Mouse (Mus musculus) MEL (cell line): ENCODE data around the gene Wfdc2. TPM values are rescaled to one million over a fixed set of nuclear protein-coding genes. Genes with fewer than 3 reads are reported as not detected.
A peak's percentile ranks its signal among the peaks of the same experiment; 100 is the strongest.

Source experiments
- DNase-seq: peaks from one replicate; pipeline ENCODE4 v3.0.0; 2011; ENCODE audit warnings: low read depth, low spot score
- H3K27ac ChIP-seq: 2 replicates; pipeline ENCODE4 v1.5.1; 2012; ENCODE audit warnings: low read depth, mild to moderate bottlenecking, control low read depth, low read length, moderate library complexity; ENCODE audit not compliant: control insufficient read depth
- H3K27me3 ChIP-seq, 2 experiments: fragments of 150-350 bp in 1 of 2; sonication (generic) in 1 of 2; 2 replicates each; pipeline ENCODE4 v1.6.1; 2012; ENCODE audit warnings: low read length in 2 of 2, mild to moderate bottlenecking in 2 of 2, improper control_type of control experiment in 1 of 2, moderate library complexity in 1 of 2; ENCODE audit not compliant: insufficient read depth in 2 of 2, control insufficient read depth in 1 of 2
- H3K36me3 ChIP-seq, 2 experiments: 2 replicates each; pipeline ENCODE4 v1.6.1; 2012 to 2014; ENCODE audit warnings: low read length in 2 of 2, improper control_type of control experiment in 1 of 2, inconsistent platforms in 1 of 2, mild to moderate bottlenecking in 1 of 2; ENCODE audit not compliant: insufficient read depth in 2 of 2, control insufficient read depth in 1 of 2
- H3K4me1 ChIP-seq, 2 experiments: fragments of 150-350 bp in 1 of 2; sonication (generic) in 1 of 2; 2 replicates each; pipeline ENCODE4 v1.6.1; 2012; ENCODE audit warnings: low read length in 2 of 2, improper control_type of control experiment in 1 of 2, mild to moderate bottlenecking in 1 of 2; ENCODE audit not compliant: insufficient read depth in 2 of 2, control insufficient read depth in 1 of 2
- H3K4me3 ChIP-seq, 2 experiments: fragments of 150-350 bp in 1 of 2; sonication (generic) in 1 of 2; 2 replicates each; pipeline ENCODE4 v1.5.1; 2012; ENCODE audit warnings: low read depth in 2 of 2, low read length in 2 of 2, mild to moderate bottlenecking in 2 of 2, moderate library complexity in 2 of 2, control low read depth in 1 of 2, improper control_type of control experiment in 1 of 2; ENCODE audit not compliant: control insufficient read depth in 1 of 2, insufficient read depth in 1 of 2
- H3K79me2 ChIP-seq: 2 replicates; pipeline ENCODE4 v1.6.1; 2012; ENCODE audit warnings: mild to moderate bottlenecking, low read length, moderate library complexity; ENCODE audit not compliant: control insufficient read depth, poor library complexity, insufficient read depth
- H3K9ac ChIP-seq: 2 replicates; pipeline ENCODE4 v1.6.1; 2012; ENCODE audit warnings: low read depth, mild to moderate bottlenecking, control low read depth, low read length, moderate library complexity; ENCODE audit not compliant: control insufficient read depth, poor library complexity, severe bottlenecking
- H3K9me3 ChIP-seq: fragments of 150-350 bp; sonication (generic); replicated peaks from 2 replicates; pipeline ENCODE4 v1.6.1; 2012; ENCODE audit warnings: mild to moderate bottlenecking, low read length, improper control_type of control experiment, moderate library complexity; ENCODE audit not compliant: insufficient read depth
- CHD1 ChIP-seq: IDR thresholded peaks from 2 replicates; pipeline ENCODE4 v1.6.1; 2012; ENCODE audit warnings: low read depth, mild to moderate bottlenecking, inconsistent platforms, low read length, improper control_type of control experiment
- CHD2 ChIP-seq: IDR thresholded peaks from 2 replicates; pipeline ENCODE4 v1.6.1; 2011; ENCODE audit warnings: low read length, improper control_type of control experiment
- CTCF ChIP-seq, 3 experiments: IDR thresholded peaks in 2 of 3; conservative IDR thresholded peaks in 1 of 3; 2 replicates each; pipeline ENCODE4 v1.5.1; 2011 to 2012; ENCODE audit warnings: low read length in 3 of 3, low read depth in 2 of 3, mild to moderate bottlenecking in 2 of 3, improper control_type of control experiment in 1 of 3, inconsistent platforms in 1 of 3, mixed read lengths in 1 of 3, moderate library complexity in 1 of 3; ENCODE audit not compliant: control insufficient read depth in 1 of 3, insufficient read depth in 1 of 3, poor library complexity in 1 of 3, severe bottlenecking in 1 of 3
- E2F4 ChIP-seq: IDR thresholded peaks from 2 replicates; pipeline ENCODE4 v1.6.1; 2011; ENCODE audit warnings: low read depth, low read length, improper control_type of control experiment, borderline replicate concordance
- GABPA ChIP-seq: IDR thresholded peaks from 2 replicates; pipeline ENCODE4 v1.6.1; 2012; ENCODE audit warnings: low read depth, mild to moderate bottlenecking, inconsistent platforms, low read length, improper control_type of control experiment, moderate library complexity
- GATA1 ChIP-seq: IDR thresholded peaks from 2 replicates; pipeline ENCODE4 v1.6.1; 2011; ENCODE audit warnings: low read depth, low read length, improper control_type of control experiment
- HCFC1 ChIP-seq: IDR thresholded peaks from 2 replicates; pipeline ENCODE4 v1.6.1; 2012; ENCODE audit warnings: low read depth, mild to moderate bottlenecking, inconsistent platforms, low read length, improper control_type of control experiment, moderate library complexity
- MAZ ChIP-seq: IDR thresholded peaks from 2 replicates; pipeline ENCODE4 v1.6.1; 2012; ENCODE audit warnings: low read depth, mild to moderate bottlenecking, inconsistent platforms, low read length, improper control_type of control experiment
- MXI1 ChIP-seq: IDR thresholded peaks from 2 replicates; pipeline ENCODE4 v1.6.1; 2011; ENCODE audit warnings: mild to moderate bottlenecking, low read depth, low read length, improper control_type of control experiment
- MYC ChIP-seq: IDR thresholded peaks from 2 replicates; pipeline ENCODE4 v1.6.1; 2011; ENCODE audit warnings: low read depth, mild to moderate bottlenecking, low read length, improper control_type of control experiment, moderate library complexity
- NELFE ChIP-seq: IDR thresholded peaks from 2 replicates; pipeline ENCODE4 v1.6.1; 2011; ENCODE audit warnings: low read depth, low read length, improper control_type of control experiment
- POLR2A ChIP-seq, 2 experiments: IDR thresholded peaks; 2 replicates each; pipeline ENCODE4 v1.6.1; 2011 to 2012; ENCODE audit warnings: low read length in 2 of 2, mild to moderate bottlenecking in 2 of 2, control low read depth in 1 of 2, improper control_type of control experiment in 1 of 2, low read depth in 1 of 2, moderate library complexity in 1 of 2; ENCODE audit not compliant: control insufficient read depth in 1 of 2, insufficient read depth in 1 of 2, poor library complexity in 1 of 2
- POLR2AphosphoS5 ChIP-seq: IDR thresholded peaks from 2 replicates; pipeline ENCODE4 v1.6.1; 2012; ENCODE audit warnings: low read depth, borderline replicate concordance, mild to moderate bottlenecking, inconsistent platforms, low read length, moderate library complexity, mixed read lengths
- RAD21 ChIP-seq: IDR thresholded peaks from 2 replicates; pipeline ENCODE4 v1.6.1; 2011; ENCODE audit warnings: mild to moderate bottlenecking, low read depth, low read length, improper control_type of control experiment
- SMC3 ChIP-seq: IDR thresholded peaks from 2 replicates; pipeline ENCODE4 v1.6.1; 2011; ENCODE audit warnings: low read depth, low read length, improper control_type of control experiment
- TAL1 ChIP-seq: IDR thresholded peaks from 2 replicates; pipeline ENCODE4 v1.6.1; 2012; ENCODE audit warnings: mild to moderate bottlenecking, inconsistent platforms, low read length, moderate library complexity, mixed read lengths
- TBP ChIP-seq: IDR thresholded peaks from 2 replicates; pipeline ENCODE4 v1.8.0; 2011; ENCODE audit warnings: low read depth, low read length, improper control_type of control experiment
- UBTF ChIP-seq: IDR thresholded peaks from 2 replicates; pipeline ENCODE4 v1.6.1; 2012; ENCODE audit warnings: low read depth, mild to moderate bottlenecking, inconsistent platforms, low read length, improper control_type of control experiment, moderate library complexity, borderline replicate concordance; ENCODE audit not compliant: insufficient read depth
- ZC3H11A ChIP-seq: IDR thresholded peaks from 2 replicates; pipeline ENCODE4 v1.6.1; 2012; ENCODE audit warnings: low read depth, mild to moderate bottlenecking, inconsistent platforms, low read length, improper control_type of control experiment
- ZMIZ1 ChIP-seq: IDR thresholded peaks from 2 replicates; pipeline ENCODE4 v1.6.1; 2012; ENCODE audit warnings: low read depth, mild to moderate bottlenecking, inconsistent platforms, low read length, improper control_type of control experiment, moderate library complexity
- ZNF384 ChIP-seq: IDR thresholded peaks from 2 replicates; pipeline ENCODE4 v1.6.1; 2012; ENCODE audit warnings: low read depth, mild to moderate bottlenecking, inconsistent platforms, low read length, improper control_type of control experiment
- polyA plus RNA-seq, 2 experiments: library from polyadenylated mRNA; stranded (reverse) in 1 of 2; unstranded in 1 of 2; fragments of >175 nt in 1 of 2; fragments of >200 nt in 1 of 2; gene quantifications; 2 replicates each; pipeline versions ENCODE4 v1.2.1 to v1.2.4; 2012; ENCODE audit warnings: low replicate concordance in 2 of 2, low read depth in 1 of 2; ENCODE audit not compliant: insufficient read length in 2 of 2, insufficient read depth in 1 of 2, missing spikeins in 1 of 2
- total RNA-seq: library from RNA; depleted of rRNA; stranded (reverse); fragments of 300-350 nt; gene quantifications from 2 replicates; pipeline ENCODE4 v1.2.3, GENCODE M21; 2012

Wfdc2 gene
- total and polyA plus RNA-seq, 3 experiments: not detected

- Histone ChIP-seq H3K79me2 (no peaks in the 10 kb centered on the region; the same call in 1 of the 2 replicates), H3K9ac (no peak within 1 kb of the TSS), H3K36me3 (no peaks in the 10 kb centered on the region), H3K9me3 (no peaks in the 10 kb centered on the region), H3K4me3 (no peak within 1 kb of the TSS), H3K27ac (no peak within 1 kb of the TSS), H3K27me3 (peaks cover 0 to 3% of the 10 kb centered on the region in 2 experiments), H3K4me1 (no peaks in the 10 kb centered on the region)
- no peak for DNase-seq
- no peak for TF ChIP-seq MAZ
- TF ChIP-seq CTCF (IDR thresholded peaks at IDR 0.05 in 2 of 3, conservative IDR thresholded peaks at IDR 0.05 in 1 of 3; ENCODE audit: control insufficient read depth in 1 of 3, insufficient read depth in 1 of 3, low read depth in 2 of 3, low read length in 3 of 3, poor library complexity in 1 of 3, severe bottlenecking in 1 of 3): no peak
- TF ChIP-seq POLR2AphosphoS5: no peak
- no peak for TF ChIP-seq GATA1
- no peak for TF ChIP-seq E2F4
- TF ChIP-seq RAD21: no peak
- no peak for TF ChIP-seq MXI1
- TF ChIP-seq ZMIZ1: no peak
- TF ChIP-seq POLR2A (IDR thresholded peaks at IDR 0.05; ENCODE audit: control insufficient read depth in 1 of 2, insufficient read depth in 1 of 2, low read depth in 1 of 2, low read length in 2 of 2, poor library complexity in 1 of 2): no peak
- no peak for TF ChIP-seq UBTF
- TF ChIP-seq CHD1: no peak
- no peak for TF ChIP-seq MYC
- TF ChIP-seq GABPA: no peak
- TF ChIP-seq ZNF384: no peak
- no peak for TF ChIP-seq TAL1
- TF ChIP-seq HCFC1: no peak
These were observed 31.3 kb downstream of the Wfdc2 start, which contains the start of gene Eppin for GRCm38 (mm10) chr2:164593494-164593893. TSS of gene Eppin (minus strand) at chr2:164593594.

GRCm38 (mm10) chr2:164600179-164600578 is 38.0 kb downstream of the Wfdc2 start:
- H3K79me2 ChIP-seq: no peaks in the 10 kb centered on the region
- no peak overlapping the region for H3K4me3 ChIP-seq
- DNase-seq: peak; percentile 10

More at GRCm38 (mm10) chr2:164600179-164600578, 38.0 kb downstream of the Wfdc2 start:
- H3K9ac ChIP-seq: no peak overlapping the region
- no peaks in the 10 kb centered on the region for H3K36me3 ChIP-seq
- H3K27ac ChIP-seq: no peak overlapping the region
- H3K27me3 ChIP-seq: peaks cover 0 to 4% of the 10 kb centered on the region in 2 experiments; a peak in 2 of 4 replicates
- H3K4me1 ChIP-seq: no peaks in the 10 kb centered on the region
- no peaks in the 10 kb centered on the region for H3K9me3 ChIP-seq
- no peak for TF ChIP-seq NELFE
- no peak for TF ChIP-seq GATA1
- TF ChIP-seq SMC3: peak; percentile 50
- no peak for TF ChIP-seq TBP
- TF ChIP-seq CHD2: no peak
- TF ChIP-seq CTCF (IDR thresholded peaks at IDR 0.05 in 2 of 3, conservative IDR thresholded peaks at IDR 0.05 in 1 of 3; ENCODE audit: control insufficient read depth in 1 of 3, insufficient read depth in 1 of 3, low read depth in 2 of 3, low read length in 3 of 3, poor library complexity in 1 of 3, severe bottlenecking in 1 of 3): peak; percentile 55 to 57 (median 56)
- TF ChIP-seq MYC: 0 out of 2 replicates have a peak, but pooled peaks have one; percentile 20
- TF ChIP-seq RAD21: peak; percentile 25
- TF ChIP-seq ZC3H11A: peak; percentile 34
